Mouse (Mus musculus): ENCODE data around the gene Scgn. TPM values are rescaled to one million over a fixed set of nuclear protein-coding genes. Genes with fewer than 3 reads are reported as not detected.

The Scgn gene
- polyA plus RNA-seq, 1 experiment from 2014 or later = not detected

- H3K27me3 ChIP-seq (ENCODE audit: insufficient read depth, low read length) = no peaks in the 10 kb centered on the region
- TF ChIP-seq EP300 (IDR thresholded peaks at IDR 0.05; ENCODE audit: low read depth) = no peak
- TF ChIP-seq CTCF (IDR thresholded peaks at IDR 0.05; ENCODE audit: low read depth) = no peak
- no peak for ATAC-seq
These were observed 57.4 kb downstream of the Scgn start, which contains the start of gene Hist1h2ba for GRCm38 (mm10) chr13:23933421-23934210. Gene Hist1h2ba, minus strand, starts transcription at chr13:23934156.

GRCm38 (mm10) chr13:23930904-23931303, 60.1 kb downstream of the Scgn start:
- no peak for TF ChIP-seq CTCF (IDR thresholded peaks at IDR 0.05; ENCODE audit: low read depth)
- Histone ChIP-seq H3K9me3 (ENCODE audit: low read length) (no peaks in the 10 kb centered on the region), H3K4me3 (ENCODE audit: low read depth, low read length) (no peak overlapping the region), H3K4me2 (ENCODE audit: low read depth, low read length) (no peak overlapping the region), H3K36me3 (replicated peaks; ENCODE audit: insufficient read depth, low read length) (no peaks in the 10 kb centered on the region), H3K4me1 (ENCODE audit: insufficient read depth) (peaks cover 9% of the 10 kb centered on the region; the same call in 1 of the 2 replicates), H3K27ac (ENCODE audit: low read depth) (no peak overlapping the region), H3K27me3 (ENCODE audit: insufficient read depth, low read length) (no peaks in the 10 kb centered on the region), H3K9ac (replicated peaks) (no peak overlapping the region)
- 78% methylated on average over 11 of the region's 11 CpGs for WGBS (ENCODE audit: insufficient replicate concordance)
- DNase-seq (no peak), ATAC-seq (no peak)

More at GRCm38 (mm10) chr13:23933421-23934210, 57.4 kb downstream of the Scgn start, which contains the start of gene Hist1h2ba:
- Histone ChIP-seq H3K4me1 (ENCODE audit: insufficient read depth) (0 out of 2 replicates have a peak, but pooled peaks cover 3% of the 10 kb centered on the region), H3K9me3 (ENCODE audit: low read length) (no peaks in the 10 kb centered on the region), H3K27ac (ENCODE audit: low read depth) (no peak within 1 kb of the TSS), H3K9ac (replicated peaks) (no peak within 1 kb of the TSS), H3K36me3 (replicated peaks; ENCODE audit: insufficient read depth, low read length) (no peaks in the 10 kb centered on the region), H3K4me2 (ENCODE audit: low read depth, low read length) (no peak within 1 kb of the TSS), H3K4me3 (ENCODE audit: low read depth, low read length) (no peak within 1 kb of the TSS)
- 91% methylated on average over 33 of the region's 39 CpGs for WGBS (ENCODE audit: insufficient replicate concordance)
- DNase-seq = no peak

GRCm38 (mm10) chr13:23930461-23930860, 60.6 kb downstream of the Scgn start:
- H3K4me3 ChIP-seq (ENCODE audit: low read depth, low read length) = no peak overlapping the region
- no peaks in the 10 kb centered on the region for H3K36me3 ChIP-seq (replicated peaks; ENCODE audit: insufficient read depth, low read length)
- no peak overlapping the region for H3K9ac ChIP-seq (replicated peaks)
- WGBS (ENCODE audit: insufficient replicate concordance) = 74% methylated on average over 9 of the region's 9 CpGs
- TF ChIP-seq CTCF (IDR thresholded peaks at IDR 0.05; ENCODE audit: low read depth) (no peak), EP300 (IDR thresholded peaks at IDR 0.05; ENCODE audit: low read depth) (no peak)
- H3K27ac ChIP-seq (ENCODE audit: low read depth) = no peak overlapping the region
- ATAC-seq (no peak), DNase-seq (no peak)
- no peaks in the 10 kb centered on the region for H3K27me3 ChIP-seq (ENCODE audit: insufficient read depth, low read length)
- H3K4me2 ChIP-seq (ENCODE audit: low read depth, low read length) = no peak overlapping the region
- H3K9me3 ChIP-seq (ENCODE audit: low read length) = no peaks in the 10 kb centered on the region
- peaks cover 9% of the 10 kb centered on the region; the same call in 1 of the 2 replicates for H3K4me1 ChIP-seq (ENCODE audit: insufficient read depth)

- TF ChIP-seq EP300 (IDR thresholded peaks at IDR 0.05; ENCODE audit: low read depth) (no peak), CTCF (IDR thresholded peaks at IDR 0.05; ENCODE audit: low read depth) (no peak)
- WGBS (ENCODE audit: insufficient replicate concordance) = 41% methylated on average over 3 of the region's 3 CpGs
- Histone ChIP-seq H3K9ac (replicated peaks) (no peak overlapping the region), H3K4me1 (ENCODE audit: insufficient read depth) (peaks cover 9% of the 10 kb centered on the region; the same call in 1 of the 2 replicates), H3K27me3 (ENCODE audit: insufficient read depth, low read length) (no peaks in the 10 kb centered on the region), H3K36me3 (replicated peaks; ENCODE audit: insufficient read depth, low read length) (no peaks in the 10 kb centered on the region), H3K27ac (ENCODE audit: low read depth) (peak overlapping the region; percentile 44; the same call in 1 of the 2 replicates), H3K4me2 (ENCODE audit: low read depth, low read length) (peak overlapping the region; percentile 52), H3K9me3 (ENCODE audit: low read length) (no peaks in the 10 kb centered on the region), H3K4me3 (ENCODE audit: low read depth, low read length) (no peak overlapping the region)
- ATAC-seq (peak; percentile 80), DNase-seq (no peak)
These were observed 62.4 kb downstream of the Scgn start for GRCm38 (mm10) chr13:23928637-23929036.

- Histone ChIP-seq H3K4me1 (ENCODE audit: insufficient read depth) (peaks cover 9% of the 10 kb centered on the region; the same call in 1 of the 2 replicates), H3K4me3 (ENCODE audit: low read depth, low read length) (no peak overlapping the region), H3K27me3 (ENCODE audit: insufficient read depth, low read length) (no peaks in the 10 kb centered on the region), H3K9me3 (ENCODE audit: low read length) (no peaks in the 10 kb centered on the region), H3K9ac (replicated peaks) (no peak overlapping the region), H3K27ac (ENCODE audit: low read depth) (no peak overlapping the region), H3K36me3 (replicated peaks; ENCODE audit: insufficient read depth, low read length) (no peaks in the 10 kb centered on the region), H3K4me2 (ENCODE audit: low read depth, low read length) (no peak overlapping the region)
- TF ChIP-seq CTCF (IDR thresholded peaks at IDR 0.05; ENCODE audit: low read depth) (no peak), EP300 (IDR thresholded peaks at IDR 0.05; ENCODE audit: low read depth) (no peak)
- ATAC-seq (no peak), DNase-seq (no peak)
- 69% methylated on average over 2 of the region's 2 CpGs for WGBS (ENCODE audit: insufficient replicate concordance)
These were observed 65.2 kb downstream of the Scgn start for GRCm38 (mm10) chr13:23925792-23926191.

GRCm38 (mm10) chr13:23917674-23918073, 73.3 kb downstream of the Scgn start:
- WGBS (ENCODE audit: insufficient replicate concordance) = 27% methylated on average over 4 of the region's 4 CpGs
- TF ChIP-seq EP300 (IDR thresholded peaks at IDR 0.05; ENCODE audit: low read depth) = no peak
- TF ChIP-seq CTCF (IDR thresholded peaks at IDR 0.05; ENCODE audit: low read depth) = no peak
- H3K27me3 ChIP-seq (ENCODE audit: insufficient read depth, low read length) = no peaks in the 10 kb centered on the region
- H3K9ac ChIP-seq (replicated peaks) = no peak overlapping the region
- peaks cover 44% of the 10 kb centered on the region for H3K4me1 ChIP-seq (ENCODE audit: insufficient read depth)
- H3K9me3 ChIP-seq (ENCODE audit: low read length) = no peaks in the 10 kb centered on the region
- H3K36me3 ChIP-seq (replicated peaks; ENCODE audit: insufficient read depth, low read length) = no peaks in the 10 kb centered on the region
- DNase-seq (no peak), ATAC-seq (no peak)
- no peak overlapping the region for H3K4me2 ChIP-seq (ENCODE audit: low read depth, low read length)
- no peak overlapping the region for H3K4me3 ChIP-seq (ENCODE audit: low read depth, low read length)
- H3K27ac ChIP-seq (ENCODE audit: low read depth) = no peak overlapping the region
